Mouse (Mus musculus): Measurements from ENCODE around the gene Abi3.

DNA sequence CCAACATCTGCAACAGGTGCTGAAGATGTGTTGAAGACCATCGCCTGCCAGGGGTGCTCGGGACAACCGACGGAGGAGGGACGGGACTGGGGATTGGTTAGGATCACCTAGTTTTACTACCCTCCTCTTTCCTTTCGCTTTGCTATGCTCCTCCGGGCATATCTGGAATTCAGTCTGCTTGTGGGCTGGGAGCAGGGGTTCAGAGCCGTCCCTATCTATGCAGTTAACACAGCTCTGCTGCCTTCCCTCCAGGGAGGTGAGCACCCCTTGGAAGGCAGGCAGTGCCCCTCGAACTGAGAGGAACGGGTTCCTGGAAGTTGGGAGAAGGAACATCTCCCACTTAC, 11.0 kb downstream of the Abi3 start:
- TF ChIP-seq CTCF (IDR thresholded peaks at IDR 0.05; ENCODE audit: low read depth), result no peak
- no peak for TF ChIP-seq EP300 (optimal IDR thresholded peaks at IDR 0.05)
